Mouse (Mus musculus) adrenal gland, postnatal 10 days (tissue): ENCODE data around the gene Ganab. TPM values are rescaled to one million over a fixed set of nuclear protein-coding genes. Genes with fewer than 3 reads are reported as not detected.

Experiments
- microRNA-seq: library from miRNA; unstranded; fragments of <30 nt; microRNA quantifications from one replicate; pipeline ENCODE4 v1.2.0, GENCODE M21; 2021
- total RNA-seq, 2 experiments: library from RNA; stranded (reverse); gene quantifications; 2 replicates each; pipeline ENCODE4 v1.2.3; 2021

Ganab gene
- total RNA-seq, 2 experiments from 2014 or later, result 142 to 150 TPM

Small RNA genes lying within 50 kb of the gene (microRNA-seq; reads per million reads assigned to microRNA genes)
- gene Mir5136, result not detected

Other genes starting within 250 kb of the Ganab start
- gene Chrm1, start 234.3 kb upstream of the Ganab start, total RNA-seq, result 1 to 10 TPM; 2.1 to 2.5 TPM
- 100 to 1,000 TPM in 1 of 2 experiments, 10 to 100 TPM in 1; 97.4 to 178 TPM for gene Slc3a2, start 174.7 kb upstream of the Ganab start, total RNA-seq
- gene Wdr74, start 162.2 kb upstream of the Ganab start, total RNA-seq, result 10 to 100 TPM; 51.1 to 58.8 TPM
- 1 to 10 TPM; 1.3 to 3.1 TPM for gene 1700092M07Rik, start 157.4 kb upstream of the Ganab start, total RNA-seq
- 10 to 100 TPM; 73.8 to 75.8 TPM for gene Stx5a, start 156.7 kb upstream of the Ganab start, total RNA-seq
- 100 to 1,000 TPM in 1 of 2 experiments, 10 to 100 TPM in 1; 88.6 to 107 TPM for gene Nxf1, start 141.0 kb upstream of the Ganab start, total RNA-seq
- 100 to 1,000 TPM; 101 to 127 TPM for gene Tmem223, start 127.1 kb upstream of the Ganab start, total RNA-seq
- gene Tmem179b, start 123.6 kb upstream of the Ganab start, total RNA-seq, result 10 to 100 TPM; 48.6 to 50.0 TPM
- 10 to 100 TPM; 12.4 to 19.5 TPM for gene Taf6l, start 111.7 kb upstream of the Ganab start, total RNA-seq
- 10 to 100 TPM; 81.3 to 90.4 TPM for gene Polr2g, start 99.5 kb upstream of the Ganab start, total RNA-seq
- 1 to 10 TPM; 2.0 to 2.3 TPM for gene Zbtb3, start 95.5 kb upstream of the Ganab start, total RNA-seq
- 10 to 100 TPM; 25.7 to 30.7 TPM for gene Ttc9c, start 78.7 kb upstream of the Ganab start, total RNA-seq
- 10 to 100 TPM; 58.0 to 62.7 TPM for gene Hnrnpul2, start 78.1 kb upstream of the Ganab start, total RNA-seq
- gene AC129217.1, start 68.3 kb upstream of the Ganab start, total RNA-seq, result not detected
- gene Bscl2, start 60.6 kb upstream of the Ganab start, total RNA-seq, result 100 to 1,000 TPM; 157 to 160 TPM
- 1 to 10 TPM; 5.8 to 9.8 TPM for gene Gng3, start 58.9 kb upstream of the Ganab start, total RNA-seq
- gene Lrrn4cl, start 47.3 kb upstream of the Ganab start, total RNA-seq, result 1 to 10 TPM; 5.5 to 6.1 TPM
- 100 to 1,000 TPM; 193 to 217 TPM for gene Ubxn1, start 26.6 kb upstream of the Ganab start, total RNA-seq
- gene Uqcc3, start 17.1 kb upstream of the Ganab start, total RNA-seq, result 10 to 100 TPM; 69.1 to 79.0 TPM
- gene Lbhd1, start 14.3 kb upstream of the Ganab start, total RNA-seq, result 10 to 100 TPM in 1 of 2 experiments, 1 to 10 TPM in 1; 7.4 to 10.7 TPM
- not detected for gene Gm49403, start 14.1 kb upstream of the Ganab start, total RNA-seq
- gene 1810009A15Rik, start 9.2 kb upstream of the Ganab start, total RNA-seq, result 10 to 100 TPM; 31.5 to 31.9 TPM
- not detected for gene Gm49416, start 9.1 kb upstream of the Ganab start, total RNA-seq
- 10 to 100 TPM; 23.7 to 25.2 TPM for gene Ints5, start 5.1 kb upstream of the Ganab start, total RNA-seq
- gene B3gat3, start 22.3 kb downstream of the Ganab start, total RNA-seq, result 10 to 100 TPM; 55.1 to 59.3 TPM
- gene Rom1, start 31.3 kb downstream of the Ganab start, total RNA-seq, result 10 to 100 TPM; 17.4 to 24.0 TPM
- 10 to 100 TPM; 43.6 to 53.3 TPM for gene Eml3, start 31.5 kb downstream of the Ganab start, total RNA-seq
- gene Mta2, start 43.8 kb downstream of the Ganab start, total RNA-seq, result 100 to 1,000 TPM in 1 of 2 experiments, 10 to 100 TPM in 1; 94.8 to 111 TPM
- gene Tut1, start 55.8 kb downstream of the Ganab start, total RNA-seq, result 10 to 100 TPM; 17.4 to 19.3 TPM
- 100 to 1,000 TPM; 355 to 407 TPM for gene Eef1g, start 69.0 kb downstream of the Ganab start, total RNA-seq
- 100 to 1,000 TPM; 146 to 184 TPM for gene Ahnak, start 91.2 kb downstream of the Ganab start, total RNA-seq
- 1 to 10 TPM in 1 of 2 experiments, not detected in 1; 3.9 TPM for gene Scgb1a1, start 189.9 kb downstream of the Ganab start, total RNA-seq
- 10 to 100 TPM; 18.1 TPM for gene Asrgl1, start 237.6 kb downstream of the Ganab start, total RNA-seq